Mouse (Mus musculus): ENCODE measurements at regions not wholly inside any gene's neighbourhood (a gene's known extent, or its start where the extent isn't known, plus 50 kb on each side); places are given as distances from the start of the nearest gene placed in this dataset.

DNA sequence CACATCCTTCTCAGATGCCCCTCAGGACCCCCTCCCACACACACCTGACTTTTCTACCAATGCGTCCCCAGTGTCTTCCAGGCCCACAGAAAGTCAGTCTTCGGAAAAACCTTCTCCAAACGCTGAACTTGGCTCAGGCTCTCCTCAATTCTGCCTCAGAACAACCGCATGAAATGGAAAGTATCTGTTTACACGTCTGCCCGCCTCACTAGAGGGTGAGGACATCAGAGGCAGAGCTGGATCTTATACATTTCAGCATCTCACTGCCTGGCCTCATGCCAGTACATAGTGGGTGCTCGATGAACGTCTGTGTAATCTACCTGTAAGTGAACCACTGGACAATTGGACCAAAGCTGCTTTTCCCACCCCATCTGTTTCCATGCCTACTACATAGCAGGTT lies 189.1 kb upstream of the 4930412O13Rik start:
- no peak overlapping the region for H3K4me2 ChIP-seq (ENCODE audit: low read depth, low read length)
- no peak overlapping the region for H3K4me3 ChIP-seq (ENCODE audit: low read length)
- TF ChIP-seq CTCF (IDR thresholded peaks at IDR 0.05; ENCODE audit: low read depth) = no peak
- no peaks in the 10 kb centered on the region for H3K9me3 ChIP-seq (ENCODE audit: low read length)
- 80% methylated on average over 8 of the region's 8 CpGs for WGBS
- DNase-seq (ENCODE audit: low spot score) (no peak), ATAC-seq (no peak)
- no peak overlapping the region for H3K27ac ChIP-seq
- no peaks in the 10 kb centered on the region for H3K4me1 ChIP-seq (ENCODE audit: insufficient read depth, low read length)
- no peak overlapping the region for H3K9ac ChIP-seq (replicated peaks; ENCODE audit: low read length)
- no peaks in the 10 kb centered on the region for H3K36me3 ChIP-seq (ENCODE audit: insufficient read depth, low read length)
- H3K27me3 ChIP-seq (ENCODE audit: insufficient read depth, low read length) = no peaks in the 10 kb centered on the region

DNA sequence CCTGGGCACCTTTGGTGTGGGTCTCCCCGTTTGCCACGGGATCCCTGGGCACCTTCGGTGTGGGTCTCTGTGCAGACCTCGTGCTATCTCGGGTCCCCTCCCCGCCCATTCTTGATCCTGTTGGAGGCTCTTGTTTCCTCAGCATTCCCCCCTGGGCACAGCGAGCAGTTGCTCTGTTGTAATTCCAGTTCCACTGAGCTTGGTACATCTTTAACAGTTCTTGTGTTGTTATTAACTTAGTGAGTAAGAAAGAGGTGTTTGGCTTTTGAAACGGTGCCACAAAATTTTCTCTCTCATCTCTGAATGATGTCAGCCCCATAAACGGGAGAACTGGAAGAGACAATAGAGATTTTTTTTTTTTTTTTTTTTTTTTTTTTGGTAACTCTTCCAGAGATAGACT lies 187.7 kb upstream of the 4930412O13Rik start:
- no peak for DNase-seq (ENCODE audit: low spot score)
- ATAC-seq = no peak
- WGBS = 77% methylated on average over 9 of the region's 9 CpGs
- H3K4me2 ChIP-seq (ENCODE audit: low read depth, low read length) = no peak overlapping the region
- H3K4me3 ChIP-seq (ENCODE audit: low read length) = no peak overlapping the region
- no peaks in the 10 kb centered on the region for H3K4me1 ChIP-seq (ENCODE audit: insufficient read depth, low read length)
- H3K27ac ChIP-seq = no peak overlapping the region
- H3K9me3 ChIP-seq (ENCODE audit: low read length) = no peaks in the 10 kb centered on the region
- H3K9ac ChIP-seq (replicated peaks; ENCODE audit: low read length) = no peak overlapping the region
- no peaks in the 10 kb centered on the region for H3K36me3 ChIP-seq (ENCODE audit: insufficient read depth, low read length)
- TF ChIP-seq CTCF (IDR thresholded peaks at IDR 0.05; ENCODE audit: low read depth) = no peak
- no peaks in the 10 kb centered on the region for H3K27me3 ChIP-seq (ENCODE audit: insufficient read depth, low read length)

DNA sequence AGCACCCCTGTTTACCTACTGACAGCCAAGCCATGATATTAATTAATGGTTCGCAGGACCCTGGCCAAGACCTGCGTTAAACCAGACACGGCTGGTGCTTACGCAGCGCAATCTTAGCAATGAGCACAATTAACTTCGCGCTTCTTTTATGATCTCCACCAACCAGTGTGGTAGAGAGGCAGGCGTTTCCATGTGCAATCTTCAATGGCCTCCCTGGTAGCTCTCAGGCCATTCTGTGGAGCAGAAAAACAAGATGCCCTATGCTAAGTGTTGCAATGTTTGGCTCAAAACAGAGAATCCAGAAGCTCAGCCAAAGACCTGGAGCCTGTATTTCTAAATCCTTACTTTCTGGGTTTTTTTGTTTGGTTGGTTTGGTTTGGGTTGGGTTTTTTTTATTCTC lies 186.9 kb upstream of the 4930412O13Rik start:
- no peak overlapping the region for H3K4me2 ChIP-seq (ENCODE audit: low read depth, low read length)
- H3K9ac ChIP-seq (replicated peaks; ENCODE audit: low read length) = no peak overlapping the region
- ATAC-seq (no peak), DNase-seq (ENCODE audit: low spot score) (no peak)
- H3K9me3 ChIP-seq (ENCODE audit: low read length) = no peaks in the 10 kb centered on the region
- H3K27ac ChIP-seq = no peak overlapping the region
- no peaks in the 10 kb centered on the region for H3K27me3 ChIP-seq (ENCODE audit: insufficient read depth, low read length)
- no peaks in the 10 kb centered on the region for H3K36me3 ChIP-seq (ENCODE audit: insufficient read depth, low read length)
- 79% methylated on average over 8 of the region's 8 CpGs for WGBS
- TF ChIP-seq CTCF (IDR thresholded peaks at IDR 0.05; ENCODE audit: low read depth) = no peak
- no peak overlapping the region for H3K4me3 ChIP-seq (ENCODE audit: low read length)
- no peaks in the 10 kb centered on the region for H3K4me1 ChIP-seq (ENCODE audit: insufficient read depth, low read length)

DNA sequence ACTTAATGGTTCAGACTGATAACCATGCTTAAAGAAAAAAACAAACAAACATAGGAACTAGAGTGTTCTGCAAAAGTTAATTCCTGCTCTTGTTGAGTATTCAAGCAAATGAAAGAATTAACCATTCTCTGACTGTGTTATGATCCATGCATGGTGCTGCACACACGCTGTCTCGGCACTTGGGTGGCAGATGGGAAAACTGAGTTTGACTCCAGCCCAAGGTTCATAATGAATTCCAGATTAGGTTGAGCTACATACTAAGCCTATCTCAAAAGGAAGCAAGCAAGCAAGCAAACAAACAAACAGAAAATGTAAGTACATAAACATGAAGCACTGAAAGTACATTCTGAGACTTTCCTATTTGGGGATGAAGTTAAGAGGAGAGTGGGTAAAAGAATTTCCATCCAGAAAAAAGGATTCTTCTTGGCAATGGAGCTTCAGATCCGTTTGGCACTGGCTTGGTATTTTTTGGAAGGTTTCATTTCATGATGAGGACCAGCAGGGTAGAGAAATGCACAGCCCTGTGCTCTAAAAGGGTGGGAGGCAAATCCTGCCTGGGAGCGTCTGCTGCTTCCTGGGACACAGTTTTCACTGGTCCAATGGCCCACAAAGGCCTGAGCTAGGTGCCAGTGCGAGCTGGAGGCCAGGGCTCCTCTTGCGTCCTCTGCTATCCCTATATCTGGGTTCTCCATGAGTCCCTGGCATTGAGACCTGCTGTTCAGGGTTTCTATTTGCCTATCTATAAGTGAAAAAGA lies 183.3 kb upstream of the 4930412O13Rik start:
- H3K9ac ChIP-seq (replicated peaks; ENCODE audit: low read length) = no peak overlapping the region
- no peak overlapping the region for H3K4me2 ChIP-seq (ENCODE audit: low read depth, low read length)
- no peaks in the 10 kb centered on the region for H3K9me3 ChIP-seq (ENCODE audit: low read length)
- H3K4me1 ChIP-seq (ENCODE audit: insufficient read depth, low read length) = no peaks in the 10 kb centered on the region
- TF ChIP-seq CTCF (IDR thresholded peaks at IDR 0.05; ENCODE audit: low read depth) = no peak
- H3K27me3 ChIP-seq (ENCODE audit: insufficient read depth, low read length) = no peaks in the 10 kb centered on the region
- 75% methylated on average over 6 of the region's 6 CpGs for WGBS
- no peaks in the 10 kb centered on the region for H3K36me3 ChIP-seq (ENCODE audit: insufficient read depth, low read length)
- no peak overlapping the region for H3K27ac ChIP-seq
- H3K4me3 ChIP-seq (ENCODE audit: low read length) = no peak overlapping the region
- ATAC-seq (no peak), DNase-seq (ENCODE audit: low spot score) (no peak)

DNA sequence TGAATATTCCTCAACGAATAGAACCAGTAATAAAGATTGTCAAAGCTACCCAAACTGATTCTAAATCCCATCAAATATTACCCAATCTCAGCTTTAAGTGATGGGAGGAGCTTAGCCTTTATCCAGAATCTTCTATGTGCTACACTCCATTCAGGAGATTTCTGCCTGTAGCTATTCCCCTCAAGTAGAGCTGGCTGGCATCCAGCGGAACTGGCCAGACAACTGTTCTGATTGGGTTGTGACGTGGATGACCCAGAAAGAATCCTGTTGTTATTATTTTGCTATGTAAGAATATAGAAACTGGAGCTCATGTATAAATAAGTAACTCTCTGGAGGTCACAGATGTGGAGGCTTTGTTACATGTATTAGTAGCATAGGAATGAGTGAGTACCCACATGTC lies 176.8 kb upstream of the 4930412O13Rik start:
- Histone ChIP-seq H3K27me3 (ENCODE audit: insufficient read depth, low read length) (no peaks in the 10 kb centered on the region), H3K9ac (replicated peaks; ENCODE audit: low read length) (no peak overlapping the region), H3K27ac (no peak overlapping the region), H3K4me1 (ENCODE audit: insufficient read depth, low read length) (no peaks in the 10 kb centered on the region), H3K4me3 (ENCODE audit: low read length) (no peak overlapping the region), H3K36me3 (ENCODE audit: insufficient read depth, low read length) (no peaks in the 10 kb centered on the region), H3K4me2 (ENCODE audit: low read depth, low read length) (no peak overlapping the region), H3K9me3 (ENCODE audit: low read length) (no peaks in the 10 kb centered on the region)
- ATAC-seq = no peak
- 75% methylated on average over 3 of the region's 3 CpGs for WGBS
- TF ChIP-seq CTCF (IDR thresholded peaks at IDR 0.05; ENCODE audit: low read depth) = no peak
- no peak for DNase-seq (ENCODE audit: low spot score)

DNA sequence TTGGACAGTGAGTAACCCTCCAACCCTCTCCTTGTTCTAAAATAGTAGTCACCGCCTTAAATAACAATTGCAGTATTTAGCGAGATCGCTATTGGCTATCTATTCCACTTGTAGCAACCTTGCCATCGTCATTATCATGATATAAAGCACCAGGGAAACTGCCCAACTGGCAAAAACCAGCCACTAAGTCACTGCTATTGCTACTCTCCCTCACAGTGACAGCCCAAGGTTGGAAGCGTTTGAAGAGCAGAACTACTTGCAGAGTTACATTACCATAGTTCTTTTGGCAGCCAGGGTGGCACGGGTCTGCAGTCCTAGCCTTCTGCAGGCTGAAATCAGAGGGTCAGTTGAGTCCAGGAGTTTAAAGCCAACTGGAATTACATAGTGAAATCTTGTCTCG lies 171.6 kb upstream of the 4930412O13Rik start:
- DNase-seq (ENCODE audit: low spot score) (no peak), ATAC-seq (no peak)
- no peak overlapping the region for H3K27ac ChIP-seq
- no peak overlapping the region for H3K4me3 ChIP-seq (ENCODE audit: low read length)
- H3K36me3 ChIP-seq (ENCODE audit: insufficient read depth, low read length) = no peaks in the 10 kb centered on the region
- TF ChIP-seq CTCF (IDR thresholded peaks at IDR 0.05; ENCODE audit: low read depth) = no peak
- H3K9me3 ChIP-seq (ENCODE audit: low read length) = no peaks in the 10 kb centered on the region
- H3K9ac ChIP-seq (replicated peaks; ENCODE audit: low read length) = no peak overlapping the region
- 80% methylated on average over 7 of the region's 7 CpGs for WGBS
- no peak overlapping the region for H3K4me2 ChIP-seq (ENCODE audit: low read depth, low read length)
- no peaks in the 10 kb centered on the region for H3K4me1 ChIP-seq (ENCODE audit: insufficient read depth, low read length)
- no peaks in the 10 kb centered on the region for H3K27me3 ChIP-seq (ENCODE audit: insufficient read depth, low read length)

DNA sequence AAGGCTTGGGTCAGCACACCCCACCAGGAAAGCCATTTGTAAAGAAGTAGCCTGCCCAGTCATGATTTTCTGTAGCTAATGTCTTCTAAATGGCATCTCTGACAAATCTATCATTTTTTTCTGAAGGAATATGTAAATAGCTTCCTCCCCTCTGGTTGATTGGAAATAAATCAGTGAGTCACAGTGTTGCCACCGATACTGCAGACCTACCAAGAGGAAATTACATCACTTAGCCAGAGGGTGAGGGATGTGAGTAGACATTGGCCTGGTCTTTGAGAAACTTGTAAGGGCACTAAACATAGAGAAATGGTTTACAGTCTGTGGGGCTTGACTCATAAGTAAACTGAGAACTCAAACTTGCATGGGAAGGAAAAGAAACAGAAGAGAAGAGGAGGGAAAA lies 163.1 kb upstream of the 4930412O13Rik start:
- H3K36me3 ChIP-seq (ENCODE audit: insufficient read depth, low read length) = no peaks in the 10 kb centered on the region
- no peaks in the 10 kb centered on the region for H3K9me3 ChIP-seq (ENCODE audit: low read length)
- no peaks in the 10 kb centered on the region for H3K27me3 ChIP-seq (ENCODE audit: insufficient read depth, low read length)
- no peak overlapping the region for H3K4me3 ChIP-seq (ENCODE audit: low read length)
- H3K9ac ChIP-seq (replicated peaks; ENCODE audit: low read length) = no peak overlapping the region
- ATAC-seq (no peak), DNase-seq (ENCODE audit: low spot score) (no peak)
- H3K4me1 ChIP-seq (ENCODE audit: insufficient read depth, low read length) = no peaks in the 10 kb centered on the region
- no peak overlapping the region for H3K27ac ChIP-seq
- no peak overlapping the region for H3K4me2 ChIP-seq (ENCODE audit: low read depth, low read length)
- WGBS = 81% methylated on average over 1 of the region's 1 CpGs
- no peak for TF ChIP-seq CTCF (IDR thresholded peaks at IDR 0.05; ENCODE audit: low read depth)
